Mouse (Mus musculus) adrenal gland, postnatal 14 days (tissue): ENCODE results near the gene Fam178b. TPM values are rescaled to one million over a fixed set of nuclear protein-coding genes. Genes with fewer than 3 reads are reported as not detected.

Source experiments
- DNase-seq: peaks from one replicate; pipeline ENCODE4 v3.0.0; 2021; ENCODE audit warnings: mixed read lengths
- total RNA-seq: library from RNA; stranded (reverse); gene quantifications from 2 replicates; pipeline ENCODE4 v1.2.3, GENCODE M21; 2021

The Fam178b gene
- total RNA-seq, 1 experiment from 2014 or later, result not detected

- no peak for DNase-seq
Observed at GRCm38 (mm10) chr1:36566425-36566824, 116.6 kb downstream of the Fam178b start.

GRCm38 (mm10) chr1:36564101-36564500 is 118.9 kb downstream of the Fam178b start:
- peak; percentile 49 for DNase-seq

- DNase-seq, result no peak
Observed at GRCm38 (mm10) chr1:36563632-36564031, 119.4 kb downstream of the Fam178b start.

- no peak for DNase-seq
Observed at GRCm38 (mm10) chr1:36563197-36563596, 119.8 kb downstream of the Fam178b start.

- DNase-seq, result no peak
Observed at GRCm38 (mm10) chr1:36562388-36562787, 120.6 kb downstream of the Fam178b start.

GRCm38 (mm10) chr1:36560903-36561302 is 122.1 kb downstream of the Fam178b start:
- DNase-seq, result peak; percentile 71

- DNase-seq, result no peak
Observed at GRCm38 (mm10) chr1:36559888-36560287, 123.1 kb downstream of the Fam178b start.

- peak; percentile 48 for DNase-seq
Observed at GRCm38 (mm10) chr1:36559256-36559655, 123.7 kb downstream of the Fam178b start.

- DNase-seq, result peak; percentile 86
Observed at GRCm38 (mm10) chr1:36558031-36558993, 124.7 kb downstream of the Fam178b start, which contains the start of gene Sema4c. Sema4c (minus strand) TSS chr1:36558349.

GRCm38 (mm10) chr1:36557457-36558011 is 125.4 kb downstream of the Fam178b start:
- peak; percentile 92 for DNase-seq

- DNase-seq, result peak; percentile 95
Observed at GRCm38 (mm10) chr1:36556553-36557456, 126.2 kb downstream of the Fam178b start.

- peak; percentile 50 for DNase-seq
Observed at GRCm38 (mm10) chr1:36555798-36556395, 127.1 kb downstream of the Fam178b start.

GRCm38 (mm10) chr1:36554633-36555399 is 128.2 kb downstream of the Fam178b start:
- DNase-seq, result peak; percentile 60

GRCm38 (mm10) chr1:36552506-36552905 is 130.5 kb downstream of the Fam178b start:
- DNase-seq, result no peak

GRCm38 (mm10) chr1:36551904-36552303 is 131.1 kb downstream of the Fam178b start:
- no peak for DNase-seq

GRCm38 (mm10) chr1:36550075-36550863 is 132.7 kb downstream of the Fam178b start:
- DNase-seq, result no peak

- DNase-seq, result no peak
Observed at GRCm38 (mm10) chr1:36549491-36549890, 133.5 kb downstream of the Fam178b start.

- DNase-seq, result no peak
Observed at GRCm38 (mm10) chr1:36548771-36549170, 134.2 kb downstream of the Fam178b start.

- DNase-seq, result peak; percentile 57
Observed at GRCm38 (mm10) chr1:36547981-36548598, 134.9 kb downstream of the Fam178b start.
